Mouse (Mus musculus): ENCODE data around the gene Mycbp2. TPM values are rescaled to one million over a fixed set of nuclear protein-coding genes. Genes with fewer than 3 reads are reported as not detected.

Mycbp2 gene
- total and polyA plus RNA-seq, 2 experiments from 2014 or later: 49.3 to 113 TPM

DNA sequence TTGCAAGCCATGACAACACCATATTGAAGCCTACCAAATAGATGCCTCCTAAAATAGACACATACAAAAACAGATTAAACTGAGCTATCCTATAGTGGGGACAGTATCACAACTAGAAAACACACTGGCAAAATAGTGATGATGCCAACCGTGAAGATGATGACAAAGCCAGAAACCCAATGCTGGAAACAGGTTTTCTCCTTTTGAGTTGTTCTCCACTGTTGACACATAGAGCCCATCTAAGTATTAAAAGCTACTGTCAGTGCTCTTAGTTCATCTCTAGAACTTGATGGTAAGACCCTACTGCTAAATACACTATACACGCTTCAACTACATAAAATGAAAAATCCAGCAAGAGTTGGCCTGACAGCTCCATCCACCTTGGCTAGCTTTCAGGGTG is 86.2 kb downstream of the Mycbp2 start:
- no peak for DNase-seq
- no peaks in the 10 kb centered on the region for H3K27me3 ChIP-seq (ENCODE audit: insufficient read depth, low read length)
- H3K4me2 ChIP-seq (ENCODE audit: low read depth): no peak overlapping the region
- no peak overlapping the region for H3K4me3 ChIP-seq (ENCODE audit: low read depth, low read length)
- H3K4me1 ChIP-seq (ENCODE audit: insufficient read depth): no peaks in the 10 kb centered on the region
- H3K36me3 ChIP-seq (ENCODE audit: insufficient read depth): peaks cover 25% of the 10 kb centered on the region
- ATAC-seq: no peak
- H3K9me3 ChIP-seq (ENCODE audit: low read length): no peaks in the 10 kb centered on the region
- TF ChIP-seq CTCF (IDR thresholded peaks at IDR 0.05; ENCODE audit: low read depth): no peak
- no peak overlapping the region for H3K9ac ChIP-seq
- no peak overlapping the region for H3K27ac ChIP-seq (ENCODE audit: low read depth, low read length)
- WGBS: 99% methylated on average over 2 of the region's 2 CpGs

GRCm38 (mm10) chr14:103258745-103259144 is 87.9 kb downstream of the Mycbp2 start:
- Histone ChIP-seq H3K4me2 (ENCODE audit: low read depth) (no peak overlapping the region), H3K36me3 (ENCODE audit: insufficient read depth) (peaks cover 25% of the 10 kb centered on the region), H3K4me3 (ENCODE audit: low read depth, low read length) (no peak overlapping the region), H3K27ac (ENCODE audit: low read depth, low read length) (no peak overlapping the region), H3K27me3 (ENCODE audit: insufficient read depth, low read length) (no peaks in the 10 kb centered on the region), H3K9ac (no peak overlapping the region), H3K4me1 (ENCODE audit: insufficient read depth) (no peaks in the 10 kb centered on the region), H3K9me3 (ENCODE audit: low read length) (no peaks in the 10 kb centered on the region)
- TF ChIP-seq CTCF (IDR thresholded peaks at IDR 0.05; ENCODE audit: low read depth): no peak
- 89% methylated on average over 2 of the region's 2 CpGs for WGBS
- ATAC-seq (no peak), DNase-seq (no peak)

DNA sequence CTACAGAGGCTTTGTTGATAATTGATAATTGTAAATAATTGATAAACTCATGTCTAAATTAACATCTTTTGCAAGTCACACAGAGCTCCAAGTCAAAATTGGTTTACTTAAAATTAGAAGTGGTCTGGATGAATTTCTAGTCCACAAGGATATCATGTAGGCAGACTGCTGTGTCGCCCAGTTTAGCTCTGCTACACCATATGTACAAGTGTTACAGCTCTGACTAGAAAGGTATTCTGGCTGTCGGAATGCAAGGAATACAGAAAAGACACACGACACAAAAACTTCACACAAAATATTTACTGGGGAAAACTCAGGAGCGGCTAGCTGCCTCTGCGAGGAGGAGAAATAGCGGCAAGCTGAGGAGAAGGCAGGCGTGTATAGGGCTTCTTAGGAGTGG is 89.7 kb downstream of the Mycbp2 start:
- no peaks in the 10 kb centered on the region for H3K9me3 ChIP-seq (ENCODE audit: low read length)
- WGBS: 88% methylated on average over 7 of the region's 7 CpGs
- H3K27me3 ChIP-seq (ENCODE audit: insufficient read depth, low read length): no peaks in the 10 kb centered on the region
- H3K27ac ChIP-seq (ENCODE audit: low read depth, low read length): no peak overlapping the region
- peaks cover 25% of the 10 kb centered on the region for H3K36me3 ChIP-seq (ENCODE audit: insufficient read depth)
- no peak for DNase-seq
- H3K4me2 ChIP-seq (ENCODE audit: low read depth): no peak overlapping the region
- no peak overlapping the region for H3K9ac ChIP-seq
- no peak for TF ChIP-seq CTCF (IDR thresholded peaks at IDR 0.05; ENCODE audit: low read depth)
- H3K4me3 ChIP-seq (ENCODE audit: low read depth, low read length): no peak overlapping the region
- no peaks in the 10 kb centered on the region for H3K4me1 ChIP-seq (ENCODE audit: insufficient read depth)
- ATAC-seq: no peak

DNA sequence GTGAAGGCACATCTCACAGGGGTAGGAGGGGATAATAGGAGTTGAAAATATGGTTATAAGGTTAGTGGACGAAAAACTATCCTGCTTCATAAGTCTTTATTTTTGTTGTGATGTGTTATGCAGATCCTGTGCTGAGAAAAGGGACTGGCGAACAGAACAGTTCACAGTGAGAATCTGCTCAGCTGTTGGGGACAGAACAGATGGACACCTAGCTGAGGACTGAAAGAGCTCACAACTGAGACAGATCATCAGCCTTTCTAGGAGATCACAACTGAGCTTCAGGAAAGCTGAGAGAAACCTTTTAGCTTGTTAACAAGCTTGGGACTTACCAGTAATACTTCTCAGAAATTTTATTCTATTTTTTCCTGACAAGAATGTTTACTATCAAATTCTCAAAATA is 92.3 kb downstream of the Mycbp2 start:
- DNase-seq (no peak), ATAC-seq (no peak)
- TF ChIP-seq CTCF (IDR thresholded peaks at IDR 0.05; ENCODE audit: low read depth): no peak
- H3K27me3 ChIP-seq (ENCODE audit: insufficient read depth, low read length): no peaks in the 10 kb centered on the region
- WGBS: 79% methylated on average over 2 of the region's 2 CpGs
- H3K27ac ChIP-seq (ENCODE audit: low read depth, low read length): no peak overlapping the region
- H3K4me1 ChIP-seq (ENCODE audit: insufficient read depth): no peaks in the 10 kb centered on the region
- H3K36me3 ChIP-seq (ENCODE audit: insufficient read depth): peaks cover 22% of the 10 kb centered on the region
- no peaks in the 10 kb centered on the region for H3K9me3 ChIP-seq (ENCODE audit: low read length)
- no peak overlapping the region for H3K4me3 ChIP-seq (ENCODE audit: low read depth, low read length)
- H3K9ac ChIP-seq: no peak overlapping the region
- H3K4me2 ChIP-seq (ENCODE audit: low read depth): no peak overlapping the region

DNA sequence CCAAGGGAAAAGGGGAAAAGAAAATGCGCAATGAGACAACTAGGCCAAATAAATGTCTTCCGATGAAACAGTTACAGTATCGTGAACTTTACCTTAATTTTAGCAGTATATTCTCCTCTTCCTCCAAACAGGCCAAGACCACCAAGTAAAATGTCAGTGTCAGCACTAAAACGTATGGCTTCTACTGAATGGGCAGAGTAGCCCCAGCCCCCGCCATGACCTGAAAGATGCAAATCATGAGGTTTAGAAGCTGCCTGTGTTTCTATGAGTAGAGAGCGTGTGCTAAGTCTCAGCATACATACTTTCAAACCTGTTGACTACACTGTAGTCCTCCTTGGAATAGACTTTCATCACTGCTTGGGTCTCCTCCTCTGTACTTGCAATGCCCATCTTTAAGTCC is 104.6 kb downstream of the Mycbp2 start:
- H3K27ac ChIP-seq (ENCODE audit: low read depth, low read length): no peak overlapping the region
- H3K4me1 ChIP-seq (ENCODE audit: insufficient read depth): no peaks in the 10 kb centered on the region
- DNase-seq (no peak), ATAC-seq (no peak)
- 97% methylated on average over 6 of the region's 6 CpGs for WGBS
- TF ChIP-seq CTCF (IDR thresholded peaks at IDR 0.05; ENCODE audit: low read depth): no peak
- no peak overlapping the region for H3K9ac ChIP-seq
- H3K4me3 ChIP-seq (ENCODE audit: low read depth, low read length): no peak overlapping the region
- H3K36me3 ChIP-seq (ENCODE audit: insufficient read depth): peaks cover 17% of the 10 kb centered on the region
- no peaks in the 10 kb centered on the region for H3K27me3 ChIP-seq (ENCODE audit: insufficient read depth, low read length)
- H3K9me3 ChIP-seq (ENCODE audit: low read length): no peaks in the 10 kb centered on the region
- H3K4me2 ChIP-seq (ENCODE audit: low read depth): no peak overlapping the region

GRCm38 (mm10) chr14:103234770-103235169 is 111.8 kb downstream of the Mycbp2 start:
- no peak overlapping the region for H3K4me3 ChIP-seq (ENCODE audit: low read depth, low read length)
- no peaks in the 10 kb centered on the region for H3K9me3 ChIP-seq (ENCODE audit: low read length)
- H3K4me2 ChIP-seq (ENCODE audit: low read depth): no peak overlapping the region
- H3K27me3 ChIP-seq (ENCODE audit: insufficient read depth, low read length): no peaks in the 10 kb centered on the region
- TF ChIP-seq CTCF (IDR thresholded peaks at IDR 0.05; ENCODE audit: low read depth): no peak
- no peaks in the 10 kb centered on the region for H3K4me1 ChIP-seq (ENCODE audit: insufficient read depth)
- DNase-seq (no peak), ATAC-seq (no peak)
- WGBS: 89% methylated on average over 6 of the region's 6 CpGs
- no peak overlapping the region for H3K9ac ChIP-seq
- H3K27ac ChIP-seq (ENCODE audit: low read depth, low read length): no peak overlapping the region
- peaks cover 11% of the 10 kb centered on the region for H3K36me3 ChIP-seq (ENCODE audit: insufficient read depth)

DNA sequence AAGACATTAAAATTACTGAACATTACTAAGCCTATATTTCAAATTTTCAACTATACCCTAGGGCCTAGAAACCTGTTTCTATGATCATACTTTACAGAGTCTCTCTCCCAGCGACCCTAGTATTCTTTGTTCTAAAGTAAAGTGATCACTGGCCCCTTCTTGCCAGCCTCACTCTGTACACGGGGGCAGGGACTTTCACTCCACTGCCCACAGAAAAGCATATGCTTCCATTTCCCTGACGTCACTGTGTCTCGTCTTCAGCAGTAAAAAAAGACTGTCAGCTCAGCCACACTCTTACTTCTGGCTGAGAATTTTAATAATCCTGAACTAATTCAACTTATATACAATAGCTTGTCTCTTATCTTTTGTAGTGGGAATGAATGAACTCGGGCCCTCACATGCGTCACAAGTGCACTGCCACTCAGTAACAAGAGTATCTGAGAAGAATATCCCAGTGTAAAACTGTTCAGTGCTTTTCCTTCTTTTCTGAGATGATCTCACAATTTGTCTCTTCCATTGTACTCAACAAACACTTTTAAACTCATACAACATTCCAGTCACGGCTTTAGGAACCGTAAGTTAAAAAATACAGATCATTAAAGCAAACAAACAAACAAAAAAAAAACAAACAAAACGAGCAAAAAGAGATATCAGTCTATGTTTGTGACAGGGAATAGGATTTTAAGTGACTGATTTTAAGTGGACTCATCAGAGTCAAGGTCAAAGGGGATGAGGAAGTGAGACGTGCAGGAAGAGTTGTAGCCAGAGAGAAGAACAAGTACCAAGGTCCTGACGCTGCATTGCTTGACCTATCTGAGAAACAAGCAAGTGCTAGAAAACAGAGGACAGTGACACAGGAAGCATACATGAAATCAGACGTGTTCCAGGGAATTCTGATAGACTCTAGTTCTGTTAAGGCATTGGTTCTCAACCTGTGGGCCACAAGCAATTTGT is 112.7 kb downstream of the Mycbp2 start:
- H3K9me3 ChIP-seq (ENCODE audit: low read length): no peaks in the 10 kb centered on the region
- no peak overlapping the region for H3K4me3 ChIP-seq (ENCODE audit: low read depth, low read length)
- no peak for ATAC-seq
- H3K27ac ChIP-seq (ENCODE audit: low read depth, low read length): no peak overlapping the region
- 30% methylated on average over 12 of the region's 12 CpGs for WGBS
- peaks cover 11% of the 10 kb centered on the region for H3K36me3 ChIP-seq (ENCODE audit: insufficient read depth)
- no peaks in the 10 kb centered on the region for H3K4me1 ChIP-seq (ENCODE audit: insufficient read depth)
- H3K4me2 ChIP-seq (ENCODE audit: low read depth): no peak overlapping the region
- no peaks in the 10 kb centered on the region for H3K27me3 ChIP-seq (ENCODE audit: insufficient read depth, low read length)
- DNase-seq: no peak
- no peak overlapping the region for H3K9ac ChIP-seq
- no peak for TF ChIP-seq CTCF (IDR thresholded peaks at IDR 0.05; ENCODE audit: low read depth)
